Mouse (Mus musculus): Measurements from ENCODE around the gene Gm45021.

GRCm38 (mm10) chr6:48552918-48553317 lies 36.5 kb upstream of the Gm45021 start:
- TF ChIP-seq GATA1 (IDR thresholded peaks at IDR 0.05; ENCODE audit: low read length), result no peak
- no peak for TF ChIP-seq TAL1 (IDR thresholded peaks at IDR 0.05; ENCODE audit: low read length)
